Mouse (Mus musculus): Measurements from ENCODE around the gene Cpsf4l.

Gene Cpsf4l

GRCm38 (mm10) chr11:113699643-113700042 lies 10.2 kb downstream of the Cpsf4l start:
- in situ Hi-C loops (cut with MseI, MboI): loop anchor here (5.0 kb wide), 2 partner anchors 108 to 113 kb away; no protein-coding TSS in a partner anchor

GRCm38 (mm10) chr11:113698013-113698545 lies 11.7 kb downstream of the Cpsf4l start:
- in situ Hi-C loops (cut with MseI, MboI): no loop called here

- in situ Hi-C loops (cut with MseI, MboI): no loop called here
These were observed 12.2 kb downstream of the Cpsf4l start for GRCm38 (mm10) chr11:113697571-113697970.

- in situ Hi-C loops (cut with MseI, MboI): no loop called here
These were observed 18.0 kb downstream of the Cpsf4l start for GRCm38 (mm10) chr11:113691851-113692250.

GRCm38 (mm10) chr11:113691318-113691717 lies 18.5 kb downstream of the Cpsf4l start:
- in situ Hi-C loops (cut with MseI, MboI): no loop called here

GRCm38 (mm10) chr11:113690506-113690905 lies 19.3 kb downstream of the Cpsf4l start:
- in situ Hi-C loops (cut with MseI, MboI): no loop called here

GRCm38 (mm10) chr11:113687031-113687430 lies 22.8 kb downstream of the Cpsf4l start:
- in situ Hi-C loops (cut with MseI, MboI): no loop called here

- in situ Hi-C loops (cut with MseI, MboI): no loop called here
These were observed 24.9 kb downstream of the Cpsf4l start for GRCm38 (mm10) chr11:113684707-113685426.

- in situ Hi-C loops (cut with MseI, MboI): no loop called here
These were observed 25.7 kb downstream of the Cpsf4l start, which contains the start of the genes Fam104a and D11Wsu47e for GRCm38 (mm10) chr11:113683957-113684706. Fam104a (minus strand) TSS chr11:113684155. D11Wsu47e (plus strand) TSS chr11:113684412.

- in situ Hi-C loops (cut with MseI, MboI): no loop called here
These were observed 26.2 kb downstream of the Cpsf4l start for GRCm38 (mm10) chr11:113683627-113683956.

- in situ Hi-C loops (cut with MseI, MboI): no loop called here
These were observed 26.8 kb downstream of the Cpsf4l start for GRCm38 (mm10) chr11:113682897-113683626.

GRCm38 (mm10) chr11:113681979-113682378 lies 27.8 kb downstream of the Cpsf4l start:
- in situ Hi-C loops (cut with MseI, MboI): no loop called here

- in situ Hi-C loops (cut with MseI, MboI): no loop called here
These were observed 28.9 kb downstream of the Cpsf4l start for GRCm38 (mm10) chr11:113680954-113681353.

GRCm38 (mm10) chr11:113678373-113678772 lies 31.4 kb downstream of the Cpsf4l start:
- in situ Hi-C loops (cut with MseI, MboI): no loop called here

GRCm38 (mm10) chr11:113677378-113677777 lies 32.4 kb downstream of the Cpsf4l start:
- in situ Hi-C loops (cut with MseI, MboI): no loop called here

GRCm38 (mm10) chr11:113676847-113677246 lies 33.0 kb downstream of the Cpsf4l start:
- in situ Hi-C loops (cut with MseI, MboI): no loop called here

- in situ Hi-C loops (cut with MseI, MboI): no loop called here
These were observed 35.2 kb downstream of the Cpsf4l start for GRCm38 (mm10) chr11:113674595-113674994.

GRCm38 (mm10) chr11:113673614-113674013 lies 36.2 kb downstream of the Cpsf4l start:
- in situ Hi-C loops (cut with MseI, MboI): no loop called here

GRCm38 (mm10) chr11:113669711-113670110 lies 40.1 kb downstream of the Cpsf4l start:
- in situ Hi-C loops (cut with MseI, MboI): no loop called here

GRCm38 (mm10) chr11:113668857-113669256 lies 41.0 kb downstream of the Cpsf4l start:
- in situ Hi-C loops (cut with MseI, MboI): no loop called here

- in situ Hi-C loops (cut with MseI, MboI): no loop called here
These were observed 42.1 kb downstream of the Cpsf4l start for GRCm38 (mm10) chr11:113667704-113668103.

GRCm38 (mm10) chr11:113667122-113667521 lies 42.7 kb downstream of the Cpsf4l start:
- in situ Hi-C loops (cut with MseI, MboI): no loop called here
